Mouse (Mus musculus) lung, postnatal 0 days (tissue): ENCODE data around the gene Gm20481. TPM values are rescaled to one million over a fixed set of nuclear protein-coding genes. Genes with fewer than 3 reads are reported as not detected.
A peak's percentile ranks its signal among the peaks of the same experiment; 100 is the strongest.
"Not testable (repeated sequence)": the region's sequence is repeated elsewhere in the genome, so short reads cannot be mapped to it uniquely, and the experiment has no call there.

Experiments used
- ATAC-seq: fragments of 200-750 bp; cut with Nextera tagmentation; 2 replicates; pipeline ENCODE4 v1.8.0; 2017; ENCODE audit warnings: moderate library complexity
- DNase-seq: peaks from one replicate; pipeline ENCODE4 v3.0.0-alpha.2; 2016; ENCODE audit warnings: low spot score
- H3K27ac ChIP-seq: fragments of 300-500 bp; sonication (generic); 2 replicates; pipeline ENCODE4 v1.5.1; 2014; ENCODE audit warnings: antibody characterized with exemption, mild to moderate bottlenecking, low read length, mixed read lengths
- H3K27me3 ChIP-seq: fragments of 300-500 bp; sonication (generic); replicated peaks from 2 replicates; pipeline ENCODE4 v1.6.1; 2014; ENCODE audit warnings: low read length, mixed read lengths; ENCODE audit not compliant: insufficient read depth
- H3K36me3 ChIP-seq: fragments of 300-500 bp; sonication (generic); 2 replicates; pipeline ENCODE4 v1.6.1; 2014; ENCODE audit warnings: low read length, mixed read lengths; ENCODE audit not compliant: insufficient read depth
- H3K4me1 ChIP-seq: fragments of 300-500 bp; sonication (generic); 2 replicates; pipeline ENCODE4 v1.6.1; 2014; ENCODE audit warnings: antibody characterized with exemption, low read depth, low read length, mixed read lengths; ENCODE audit not compliant: insufficient read depth
- H3K4me2 ChIP-seq: fragments of 300-500 bp; sonication (generic); replicated peaks from 2 replicates; pipeline ENCODE4 v1.6.1; 2014; ENCODE audit warnings: low read depth, mild to moderate bottlenecking, low read length, moderate library complexity, mixed read lengths
- H3K4me3 ChIP-seq: fragments of 300-500 bp; sonication (generic); 2 replicates; pipeline ENCODE4 v1.5.1; 2014; ENCODE audit warnings: low read depth, low read length
- H3K9ac ChIP-seq: fragments of 300-500 bp; sonication (generic); replicated peaks from 2 replicates; pipeline ENCODE4 v1.6.1; 2014; ENCODE audit warnings: low read depth, mild to moderate bottlenecking
- H3K9me3 ChIP-seq: fragments of 300-500 bp; sonication (generic); 2 replicates; pipeline ENCODE4 v1.6.1; 2016; ENCODE audit warnings: low read length, mixed read lengths
- CTCF ChIP-seq: IDR thresholded peaks from 2 replicates; pipeline ENCODE4 v1.5.1; 2016; ENCODE audit warnings: antibody characterized with exemption, mild to moderate bottlenecking
- EP300 ChIP-seq: IDR thresholded peaks from 2 replicates; pipeline ENCODE4 v1.6.1; 2016; ENCODE audit warnings: antibody characterized with exemption, mild to moderate bottlenecking, control low read depth
- WGBS: fragments of 180-500 bp; shearing (Covaris S2); extraction: QIAGEN DNeasy Blood & Tissue Kit; methylation state at CpG from one replicate; pipeline ENCODE4 v1.1.7; 2014; 5-methylcytosine and 5-hydroxymethylcytosine counted together
- polyA plus RNA-seq: library from polyadenylated mRNA; unstranded; fragments of >200 nt; fragmentation: Nextera tagmentation; extraction: Ambion mirVana; gene quantifications from 2 replicates; pipeline ENCODE4 v1.2.1, GENCODE M21; 2015

The Gm20481 gene
- polyA plus RNA-seq, 1 experiment from 2014 or later, result not detected

- H3K4me1 ChIP-seq, result no peaks in the 10 kb centered on the region
- TF ChIP-seq EP300 (no peak), CTCF (no peak)
- DNase-seq (no peak), ATAC-seq (no peak)
- no peak overlapping the region for H3K4me3 ChIP-seq
- no peaks in the 10 kb centered on the region for H3K27me3 ChIP-seq
- H3K9ac ChIP-seq, result no peak overlapping the region
- no peaks in the 10 kb centered on the region for H3K9me3 ChIP-seq
- H3K27ac ChIP-seq, result no peak overlapping the region
- no peaks in the 10 kb centered on the region for H3K36me3 ChIP-seq
- no peak overlapping the region for H3K4me2 ChIP-seq
- WGBS, result 88% methylated on average over 4 of the region's 4 CpGs
Measured at GRCm38 (mm10) chr17:34943128-34943815, 26.4 kb upstream of the Gm20481 start.

DNA sequence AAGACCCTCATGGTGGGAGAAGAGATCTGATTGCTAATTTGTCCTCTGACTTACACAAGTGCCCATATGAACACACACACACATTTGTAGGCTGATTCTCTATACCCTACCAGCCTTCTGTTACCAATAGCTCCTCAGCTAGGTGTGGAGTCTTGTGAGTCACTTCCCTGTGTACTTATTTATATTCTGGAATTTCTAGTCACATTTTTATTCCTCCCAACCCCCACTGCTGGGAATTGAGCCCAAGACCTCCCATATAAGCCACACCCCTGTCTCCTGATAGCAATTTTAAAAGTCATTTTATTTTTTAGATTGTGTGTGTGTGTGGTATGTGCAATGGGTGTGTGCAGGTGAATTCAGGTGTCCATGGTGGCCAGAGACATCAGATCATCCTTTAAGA is 25.4 kb upstream of the Gm20481 start:
- H3K27ac ChIP-seq, result no peak overlapping the region
- TF ChIP-seq CTCF (no peak), EP300 (no peak)
- ATAC-seq (peak; percentile 44), DNase-seq (peak; percentile 51)
- H3K4me3 ChIP-seq, result no peak overlapping the region
- H3K9me3 ChIP-seq, result no peaks in the 10 kb centered on the region
- H3K27me3 ChIP-seq, result no peaks in the 10 kb centered on the region
- H3K4me2 ChIP-seq, result no peak overlapping the region
- no peaks in the 10 kb centered on the region for H3K36me3 ChIP-seq
- H3K9ac ChIP-seq, result no peak overlapping the region
- no peaks in the 10 kb centered on the region for H3K4me1 ChIP-seq

DNA sequence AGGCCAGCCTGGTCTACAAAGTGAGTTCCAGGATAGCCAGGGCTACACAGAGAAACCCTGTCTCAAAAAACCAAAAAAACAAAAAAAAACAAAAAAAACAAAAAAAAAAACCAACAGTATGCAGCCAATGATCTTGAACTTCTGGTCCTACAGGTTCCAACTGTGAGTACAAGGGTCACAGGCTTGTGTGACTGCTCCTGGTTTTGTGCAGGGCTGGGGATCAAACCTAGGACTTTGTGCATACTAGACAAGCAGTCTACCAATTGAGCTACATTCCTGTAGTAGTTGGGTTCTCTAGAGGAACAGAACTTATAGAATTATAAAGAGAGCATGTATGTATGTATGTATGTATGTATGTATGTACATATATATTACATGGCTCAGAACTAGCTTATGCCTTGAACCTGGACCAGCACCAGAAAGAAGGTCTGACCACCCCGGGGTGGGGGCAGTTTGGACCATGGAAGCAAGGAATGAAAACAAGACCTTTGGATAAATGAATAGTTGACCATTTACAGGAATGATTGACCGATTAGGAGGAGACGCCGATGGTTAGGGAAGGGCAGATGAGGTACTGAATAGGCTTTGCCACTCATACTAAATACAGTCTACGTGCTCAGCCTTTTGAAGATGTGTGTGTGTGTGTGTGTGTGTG is 23.1 kb upstream of the Gm20481 start:
- Histone ChIP-seq H3K36me3 (no peaks in the 10 kb centered on the region), H3K9ac (no peak overlapping the region), H3K27ac (no peak overlapping the region), H3K27me3 (no peaks in the 10 kb centered on the region), H3K4me2 (no peak overlapping the region), H3K4me3 (no peak overlapping the region), H3K4me1 (peaks cover 5% of the 10 kb centered on the region; the same call in 1 of the 2 replicates), H3K9me3 (no peaks in the 10 kb centered on the region)
- ATAC-seq (no peak), DNase-seq (no peak)
- 87% methylated on average over 5 of the region's 5 CpGs for WGBS
- TF ChIP-seq CTCF (no peak), EP300 (no peak)

GRCm38 (mm10) chr17:34947606-34948005 is 22.1 kb upstream of the Gm20481 start:
- TF ChIP-seq EP300 (no peak), CTCF (peak; percentile 69)
- 17% methylated on average over 8 of the region's 8 CpGs for WGBS
- DNase-seq (peak; percentile 64), ATAC-seq (peak; percentile 20; the same call in 1 of the 2 replicates)
- H3K27ac ChIP-seq, result no peak overlapping the region
- no peaks in the 10 kb centered on the region for H3K27me3 ChIP-seq
- peaks cover 6% of the 10 kb centered on the region; the same call in 1 of the 2 replicates for H3K4me1 ChIP-seq
- no peaks in the 10 kb centered on the region for H3K36me3 ChIP-seq
- no peak overlapping the region for H3K9ac ChIP-seq
- no peak overlapping the region for H3K4me2 ChIP-seq
- no peaks in the 10 kb centered on the region for H3K9me3 ChIP-seq
- no peak overlapping the region for H3K4me3 ChIP-seq

DNA sequence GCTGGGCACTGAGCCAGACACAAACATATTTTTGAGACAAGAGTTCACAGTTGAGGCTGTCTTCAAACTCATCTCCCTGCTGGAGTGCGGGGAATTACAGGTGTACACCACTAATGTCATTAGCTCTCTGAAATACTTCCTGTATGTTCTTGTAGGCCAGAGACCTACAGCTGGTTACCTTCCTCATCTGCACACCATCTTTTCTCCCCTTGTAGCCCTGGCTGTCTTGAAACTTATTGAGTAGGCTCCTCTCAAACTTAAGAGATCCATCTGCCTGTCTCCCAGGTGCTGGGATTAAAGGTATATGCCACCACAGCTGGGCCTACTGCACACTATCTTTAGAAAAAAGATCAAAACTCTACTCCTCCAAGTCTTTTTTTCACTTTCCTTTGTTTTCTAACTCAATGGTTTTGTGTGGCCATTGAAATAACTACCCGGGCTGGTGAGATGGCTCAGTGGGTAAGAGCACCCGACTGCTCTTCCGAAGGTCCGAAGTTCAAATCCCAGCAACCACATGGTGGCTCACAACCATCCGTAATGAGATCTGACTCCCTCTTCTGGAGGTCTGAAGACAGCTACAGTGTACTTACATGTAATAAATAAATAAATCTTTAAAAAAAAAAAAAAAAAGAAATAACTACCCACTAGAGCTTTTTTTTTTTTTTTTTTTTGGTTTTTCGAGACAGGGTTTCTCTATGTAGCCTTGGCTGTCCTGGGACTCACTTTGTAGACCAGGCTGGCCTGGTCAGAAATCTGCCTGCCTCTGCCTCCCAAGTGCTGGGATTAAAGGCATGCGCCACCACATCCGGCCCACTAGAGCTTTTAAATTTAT is 20.8 kb upstream of the Gm20481 start:
- not testable (repeated sequence) for DNase-seq, H3K4me1 ChIP-seq, H3K9me3 ChIP-seq, H3K9ac ChIP-seq, ATAC-seq, H3K4me2 ChIP-seq, H3K36me3 ChIP-seq, H3K27ac ChIP-seq, H3K27me3 ChIP-seq, H3K4me3 ChIP-seq
- 61% methylated on average over 8 of the region's 9 CpGs for WGBS

DNA sequence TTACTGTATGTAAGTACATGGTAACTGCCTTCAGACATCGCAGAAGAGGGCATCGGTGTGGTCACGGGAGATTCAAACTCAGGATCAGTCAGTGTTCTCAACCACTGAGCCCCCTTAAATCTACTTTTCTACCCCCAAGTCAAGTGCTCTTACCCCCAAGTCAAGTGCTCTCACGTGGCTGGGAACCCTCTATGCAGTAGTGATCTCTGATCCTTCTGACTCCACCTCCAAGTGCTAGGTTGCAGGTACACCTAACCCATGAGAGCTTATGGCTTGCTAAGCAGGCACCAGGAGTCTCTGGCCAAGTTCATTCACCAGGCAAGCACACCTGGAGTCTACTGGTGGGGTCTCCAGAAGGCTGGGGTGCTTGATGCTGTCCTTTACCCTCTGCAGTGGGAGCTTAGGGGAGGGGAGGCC is 20.2 kb upstream of the Gm20481 start:
- no peak overlapping the region for H3K27ac ChIP-seq
- no peak for ATAC-seq
- no peak for DNase-seq

More for the DNA sequence above, 20.2 kb upstream of the Gm20481 start:
- H3K4me1 ChIP-seq, result peaks cover 6% of the 10 kb centered on the region; the same call in 1 of the 2 replicates
- H3K27me3 ChIP-seq, result no peaks in the 10 kb centered on the region
- H3K9ac ChIP-seq, result no peak overlapping the region
- H3K4me3 ChIP-seq, result no peak overlapping the region
- no peaks in the 10 kb centered on the region for H3K36me3 ChIP-seq
- no peak overlapping the region for H3K4me2 ChIP-seq
- 38% methylated on average over 4 of the region's 4 CpGs for WGBS
- no peaks in the 10 kb centered on the region for H3K9me3 ChIP-seq
- TF ChIP-seq EP300 (no peak), CTCF (no peak)
